Mouse (Mus musculus): ENCODE measurements around the gene Vav2. TPM values are rescaled to one million over a fixed set of nuclear protein-coding genes. Genes with fewer than 3 reads are reported as not detected.

Gene Vav2
- polyA plus RNA-seq, 1 experiment from 2014 or later: 13.9 TPM

DNA sequence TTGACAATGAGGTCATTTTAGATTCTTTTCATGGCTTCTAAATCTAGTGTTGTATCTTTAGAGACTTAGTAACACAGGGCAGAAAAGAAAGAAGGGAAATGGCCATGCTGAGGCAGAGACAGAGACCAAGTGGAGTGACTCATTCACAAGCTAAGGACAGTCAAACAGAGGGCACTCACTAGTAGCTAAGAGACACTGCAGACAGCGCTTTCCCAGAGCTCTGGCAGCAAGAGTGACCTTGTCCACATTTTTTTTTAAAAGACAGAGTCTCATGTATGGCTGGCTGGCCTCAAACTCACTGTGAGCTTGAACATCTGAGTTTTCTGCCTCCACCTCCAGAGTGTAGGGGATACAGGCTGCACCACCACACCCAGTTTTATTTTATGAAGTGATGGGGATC is 11.0 kb upstream of the Vav2 start:
- peaks cover 4% of the 10 kb centered on the region for H3K4me1 ChIP-seq
- WGBS: 60% methylated on average over 1 of the region's 1 CpGs

DNA sequence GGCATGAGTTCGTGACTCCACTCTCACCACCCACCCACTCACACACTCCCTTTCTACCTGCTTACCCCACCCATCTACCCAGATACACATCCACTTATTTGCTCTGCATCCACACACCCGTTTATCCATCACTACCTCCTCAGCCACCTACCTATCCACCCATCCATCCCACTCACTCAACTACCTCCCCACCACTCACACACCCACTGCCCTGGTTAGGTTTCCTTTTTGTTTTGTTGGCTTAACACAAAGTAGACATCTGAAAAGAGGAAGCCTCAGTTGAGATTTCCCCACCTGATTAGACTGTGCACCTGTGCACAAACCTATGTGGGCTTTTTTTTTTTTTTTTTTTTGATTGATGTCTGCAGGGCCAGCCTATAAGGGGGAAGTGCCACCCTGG is 5.8 kb upstream of the Vav2 start:
- Histone ChIP-seq H3K27me3 (replicated peaks) (no peaks in the 10 kb centered on the region), H3K36me3 (replicated peaks) (no peaks in the 10 kb centered on the region), H3K4me1 (peaks cover 5% of the 10 kb centered on the region), H3K4me3 (no peak overlapping the region), H3K9ac (no peak overlapping the region), H3K9me3 (no peaks in the 10 kb centered on the region), H3K27ac (no peak overlapping the region), H3K4me2 (no peak overlapping the region)
- ATAC-seq (replicated peaks): no peak
- 83% methylated on average over 2 of the region's 2 CpGs for WGBS

More for the DNA sequence above, 11.0 kb upstream of the Vav2 start:
- no peak for ATAC-seq (replicated peaks)
- H3K9ac ChIP-seq: no peak overlapping the region
- no peak overlapping the region for H3K27ac ChIP-seq
- H3K27me3 ChIP-seq (replicated peaks): no peaks in the 10 kb centered on the region
- no peaks in the 10 kb centered on the region for H3K9me3 ChIP-seq
- H3K4me2 ChIP-seq: no peak overlapping the region
- H3K36me3 ChIP-seq (replicated peaks): no peaks in the 10 kb centered on the region
- no peak overlapping the region for H3K4me3 ChIP-seq

DNA sequence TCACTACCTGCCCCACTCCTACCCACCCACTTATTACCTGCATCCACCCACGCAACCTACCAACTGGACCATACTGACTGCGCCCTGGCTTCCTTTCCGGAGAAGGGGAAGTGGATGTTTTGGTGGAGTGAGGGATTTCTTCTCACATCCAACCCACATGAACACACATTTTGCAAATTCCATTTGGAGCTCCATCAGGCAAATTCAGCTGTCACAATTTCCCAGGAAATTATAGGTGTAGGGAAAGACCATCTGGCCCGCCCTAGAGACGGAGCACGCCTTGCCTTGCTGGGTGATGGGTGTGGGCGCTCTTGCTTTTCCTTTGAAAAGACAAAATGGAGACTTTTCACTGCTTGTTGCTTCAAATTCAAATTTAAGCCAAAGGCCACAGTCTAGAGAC is 3.8 kb upstream of the Vav2 start:
- Histone ChIP-seq H3K4me2 (no peak overlapping the region), H3K4me1 (peaks cover 14% of the 10 kb centered on the region), H3K27ac (no peak overlapping the region), H3K36me3 (replicated peaks) (no peaks in the 10 kb centered on the region), H3K4me3 (no peak overlapping the region), H3K27me3 (replicated peaks) (no peaks in the 10 kb centered on the region), H3K9ac (no peak overlapping the region), H3K9me3 (no peaks in the 10 kb centered on the region)
- ATAC-seq (replicated peaks): no peak
- 92% methylated on average over 7 of the region's 7 CpGs for WGBS

DNA sequence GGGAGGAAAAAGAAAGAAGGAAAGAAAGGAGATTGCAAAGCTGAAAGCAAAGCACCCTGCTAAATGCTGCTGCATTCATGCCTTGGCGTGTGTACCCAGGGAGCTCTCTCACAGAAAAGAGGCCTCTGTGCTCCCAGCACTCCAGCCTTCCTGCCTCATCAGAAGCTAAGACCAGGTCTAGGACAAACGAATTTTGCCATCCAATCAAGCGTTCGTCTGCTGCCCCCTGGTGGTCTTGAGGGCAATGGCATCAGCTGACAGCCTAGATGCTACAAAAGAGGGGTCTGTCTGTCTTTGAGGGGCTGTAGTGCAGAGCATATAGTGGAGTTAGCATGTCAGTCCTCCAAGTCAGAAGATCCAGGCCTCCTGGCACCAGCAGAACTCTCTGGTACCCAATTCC is 1.2 kb upstream of the Vav2 start:
- peaks cover 39% of the 10 kb centered on the region for H3K4me1 ChIP-seq
- no peaks in the 10 kb centered on the region for H3K27me3 ChIP-seq (replicated peaks)
- peak; percentile 29; the same call in 1 of the 2 replicates for ATAC-seq (replicated peaks)
- 0% methylated on average over 4 of the region's 4 CpGs for WGBS
- H3K36me3 ChIP-seq (replicated peaks): no peaks in the 10 kb centered on the region
- H3K27ac ChIP-seq: peak overlapping the region; percentile 48; the same call in 1 of the 2 replicates
- H3K4me2 ChIP-seq: no peak overlapping the region
- H3K9ac ChIP-seq: no peak overlapping the region
- H3K9me3 ChIP-seq: no peaks in the 10 kb centered on the region
- H3K4me3 ChIP-seq: no peak overlapping the region

DNA sequence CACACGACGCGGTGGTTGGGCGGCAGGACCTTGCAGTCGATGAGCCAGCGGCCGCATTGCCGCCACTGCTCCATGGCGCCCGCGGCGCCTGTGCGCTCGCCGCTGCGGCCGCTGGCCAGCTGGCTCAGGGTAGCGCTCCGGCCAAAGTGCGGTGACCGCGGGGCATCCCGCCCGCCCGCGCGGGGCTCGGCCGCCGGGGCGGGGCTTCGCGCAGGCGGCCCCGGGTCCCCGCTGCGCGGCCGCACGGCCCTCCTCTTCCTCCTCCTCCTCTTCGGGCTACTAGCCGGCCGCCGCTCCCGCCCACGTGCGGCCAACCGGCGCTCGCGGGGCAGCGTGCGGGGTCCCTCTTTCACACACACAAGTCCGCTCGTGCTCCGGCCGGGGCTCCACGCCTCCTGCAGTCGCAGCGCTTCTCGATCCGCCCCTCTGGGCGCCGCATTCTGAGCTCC is 403 bp downstream of the Vav2 start:
- H3K27ac ChIP-seq: peak overlapping the region; percentile 69
- peak overlapping the region; percentile 52 for H3K4me3 ChIP-seq
- WGBS: under 1% methylated on average over 53 of the region's 64 CpGs
- H3K4me1 ChIP-seq: peaks cover 54% of the 10 kb centered on the region
- peak; percentile 4; the same call in 1 of the 2 replicates for ATAC-seq (replicated peaks)
- H3K9ac ChIP-seq: peak overlapping the region; percentile 60
- H3K4me2 ChIP-seq: peak overlapping the region; percentile 95
- no peaks in the 10 kb centered on the region for H3K36me3 ChIP-seq (replicated peaks)
- H3K27me3 ChIP-seq (replicated peaks): no peaks in the 10 kb centered on the region
- H3K9me3 ChIP-seq: no peaks in the 10 kb centered on the region

DNA sequence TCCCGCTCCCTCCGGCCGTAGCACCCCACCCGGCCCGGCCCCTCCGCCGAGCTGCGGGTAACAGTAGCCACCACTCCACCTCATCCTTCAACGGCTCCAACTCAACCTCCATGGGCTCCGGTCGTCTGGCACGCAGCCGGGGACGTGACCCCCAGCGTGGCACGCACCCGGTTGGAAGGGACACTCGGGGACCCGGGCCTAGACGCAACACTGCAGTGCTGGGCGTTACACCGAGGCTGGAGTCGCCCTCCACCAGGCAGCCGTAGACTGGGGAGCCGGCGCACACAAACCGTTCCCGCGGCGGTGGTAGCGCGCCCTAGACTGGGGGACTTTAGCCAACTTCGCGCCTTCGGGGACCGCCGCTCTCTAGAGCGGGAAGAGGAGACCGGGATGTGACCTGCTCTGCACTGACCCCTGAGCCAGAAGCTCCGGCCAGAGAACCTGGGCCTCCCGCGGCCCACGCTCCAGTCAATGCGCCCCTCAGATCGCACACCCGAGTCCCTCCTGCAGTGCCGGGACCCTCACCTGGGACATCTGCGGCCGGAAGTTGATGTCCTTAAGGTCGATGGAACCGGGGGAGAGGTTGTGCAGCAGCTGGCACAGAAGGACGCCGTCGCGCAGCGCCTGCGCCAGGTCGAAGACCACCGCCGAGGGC is 955 bp downstream of the Vav2 start:
- peak overlapping the region; percentile 95 for H3K4me2 ChIP-seq
- H3K27ac ChIP-seq: peak overlapping the region; percentile 69
- WGBS: under 1% methylated on average over 60 of the region's 60 CpGs
- peak overlapping the region; percentile 60 for H3K9ac ChIP-seq
- no peaks in the 10 kb centered on the region for H3K9me3 ChIP-seq
- peaks cover 60% of the 10 kb centered on the region for H3K4me1 ChIP-seq
- no peaks in the 10 kb centered on the region for H3K36me3 ChIP-seq (replicated peaks)
- ATAC-seq (replicated peaks): 0 out of 2 replicates have a peak, but pooled peaks have one; percentile 6
- no peaks in the 10 kb centered on the region for H3K27me3 ChIP-seq (replicated peaks)
- peak overlapping the region; percentile 52 for H3K4me3 ChIP-seq

DNA sequence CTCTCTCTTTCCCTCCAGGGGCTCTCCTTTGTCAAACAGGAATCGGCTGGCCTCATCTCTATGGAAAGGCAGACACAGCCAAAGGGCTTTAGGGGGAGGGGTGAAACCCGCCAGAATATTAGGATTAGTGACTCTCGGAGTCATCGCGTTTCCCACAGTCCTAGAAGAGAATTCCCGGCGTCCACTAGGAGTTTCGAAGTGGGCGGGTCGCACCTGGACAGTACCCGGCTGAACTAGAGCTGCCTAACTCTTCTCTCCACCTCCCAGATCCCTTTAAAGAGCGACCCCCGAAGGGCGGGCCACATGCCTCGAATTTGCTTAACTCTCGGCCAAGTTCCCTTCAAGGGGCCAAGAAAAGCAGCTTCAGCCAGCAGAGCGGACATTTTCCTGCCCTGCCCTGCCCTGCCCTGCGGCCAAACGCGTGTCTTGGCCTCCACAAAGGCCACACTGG is 1.6 kb downstream of the Vav2 start:
- peak overlapping the region; percentile 52 for H3K4me3 ChIP-seq
- no peaks in the 10 kb centered on the region for H3K9me3 ChIP-seq
- H3K27ac ChIP-seq: peak overlapping the region; percentile 69; the same call in 1 of the 2 replicates
- ATAC-seq (replicated peaks): no peak
- peak overlapping the region; percentile 95 for H3K4me2 ChIP-seq
- under 1% methylated on average over 20 of the region's 20 CpGs for WGBS
- peak overlapping the region; percentile 60 for H3K9ac ChIP-seq
- peaks cover 61% of the 10 kb centered on the region for H3K4me1 ChIP-seq
- H3K36me3 ChIP-seq (replicated peaks): no peaks in the 10 kb centered on the region
- no peaks in the 10 kb centered on the region for H3K27me3 ChIP-seq (replicated peaks)

DNA sequence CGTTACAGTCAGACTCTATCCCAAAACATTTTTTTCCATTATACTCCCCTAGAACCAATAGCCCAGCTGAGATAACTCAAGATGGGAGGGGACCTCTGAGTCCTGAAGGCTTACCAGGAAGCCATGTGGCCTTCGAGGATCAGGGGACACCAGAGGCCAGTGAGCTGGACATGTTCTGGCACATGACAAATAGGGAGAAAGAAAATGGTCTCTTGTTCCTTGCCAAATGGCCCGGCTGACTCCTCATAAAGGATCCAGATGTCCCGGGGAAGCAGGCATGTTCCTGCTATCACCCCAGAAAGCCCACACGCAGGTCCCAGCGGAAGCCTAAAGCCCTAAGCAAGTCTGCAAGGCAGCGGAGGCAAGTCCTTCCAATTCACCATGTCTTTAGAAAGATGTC is 3.2 kb downstream of the Vav2 start:
- no peak for ATAC-seq (replicated peaks)
- H3K9me3 ChIP-seq: no peaks in the 10 kb centered on the region
- no peak overlapping the region for H3K9ac ChIP-seq
- H3K27ac ChIP-seq: no peak overlapping the region
- no peaks in the 10 kb centered on the region for H3K27me3 ChIP-seq (replicated peaks)
- H3K36me3 ChIP-seq (replicated peaks): no peaks in the 10 kb centered on the region
- H3K4me3 ChIP-seq: no peak overlapping the region
- peak overlapping the region; percentile 95 for H3K4me2 ChIP-seq
- 73% methylated on average over 7 of the region's 7 CpGs for WGBS
- peaks cover 67% of the 10 kb centered on the region for H3K4me1 ChIP-seq

DNA sequence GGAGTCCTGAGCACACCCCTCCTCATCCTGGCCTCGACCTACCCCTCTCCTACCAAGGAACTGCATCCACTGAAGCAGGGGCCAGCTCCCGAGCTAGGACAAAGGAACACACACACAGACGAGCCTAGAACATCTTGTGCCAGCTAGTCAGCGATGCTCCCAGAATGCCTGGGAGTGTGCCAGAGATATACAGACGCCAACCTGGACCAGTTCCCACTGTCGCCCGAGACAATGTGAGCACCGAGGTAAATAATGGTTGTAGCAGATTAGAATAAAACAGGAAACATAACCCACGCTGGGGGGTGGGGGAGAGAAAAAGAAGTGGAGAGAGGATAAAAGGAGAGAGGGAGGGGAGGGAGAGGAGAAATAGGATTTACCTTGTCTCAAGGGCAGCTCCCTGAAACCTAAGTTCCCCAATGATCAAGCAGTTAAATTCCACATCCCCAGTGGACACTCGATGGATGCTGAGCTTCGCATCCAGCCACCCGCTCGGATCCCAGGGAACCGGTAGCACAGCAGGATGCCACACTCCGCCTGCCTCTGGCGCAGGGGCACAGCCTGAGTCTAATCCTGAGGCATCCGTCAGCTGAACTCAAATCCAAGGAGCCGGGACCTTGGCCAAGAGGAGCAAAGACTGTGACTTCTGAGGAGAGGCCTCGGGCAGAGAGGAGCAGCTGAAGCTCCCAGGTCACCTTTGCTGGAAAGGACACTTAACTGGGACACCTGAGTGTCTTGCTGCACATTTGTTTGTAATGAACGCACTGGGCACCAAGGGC is 5.4 kb downstream of the Vav2 start:
- no peak overlapping the region for H3K9ac ChIP-seq
- peak overlapping the region; percentile 20; the same call in 1 of the 2 replicates for H3K4me2 ChIP-seq
- no peak overlapping the region for H3K4me3 ChIP-seq
- WGBS: 41% methylated on average over 20 of the region's 20 CpGs
- H3K27ac ChIP-seq: peak overlapping the region; percentile 64
- no peaks in the 10 kb centered on the region for H3K9me3 ChIP-seq
- no peaks in the 10 kb centered on the region for H3K36me3 ChIP-seq (replicated peaks)
- peaks cover 66% of the 10 kb centered on the region for H3K4me1 ChIP-seq
- H3K27me3 ChIP-seq (replicated peaks): no peaks in the 10 kb centered on the region
- no peak for ATAC-seq (replicated peaks)

DNA sequence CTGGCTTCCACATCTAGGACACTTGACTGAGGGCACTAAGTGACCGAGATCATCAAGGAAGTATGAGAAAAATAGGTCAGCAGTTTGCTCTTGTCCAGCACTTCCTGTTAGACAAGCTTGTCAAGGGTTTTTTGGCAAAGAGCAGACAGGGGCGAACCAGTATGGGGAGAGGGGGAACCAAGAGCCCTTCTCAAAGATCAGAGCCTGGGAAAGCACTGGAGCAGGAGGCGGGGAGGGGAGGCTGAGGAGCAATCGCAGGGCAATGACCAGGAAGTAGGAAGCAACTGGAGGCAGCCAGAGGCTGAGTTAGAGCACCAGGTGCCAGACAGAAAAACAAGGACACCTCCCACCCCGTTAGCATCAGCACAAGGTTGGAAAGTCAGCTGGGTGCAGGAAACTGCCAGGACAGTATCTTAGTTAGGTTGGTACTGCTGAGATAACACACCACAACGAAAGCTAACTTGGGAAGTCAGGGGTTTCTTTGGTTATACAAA is 8.2 kb downstream of the Vav2 start:
- no peak for ATAC-seq (replicated peaks)
- Histone ChIP-seq H3K27me3 (replicated peaks) (no peaks in the 10 kb centered on the region), H3K36me3 (replicated peaks) (no peaks in the 10 kb centered on the region), H3K9ac (no peak overlapping the region), H3K9me3 (no peaks in the 10 kb centered on the region), H3K4me2 (no peak overlapping the region), H3K27ac (no peak overlapping the region), H3K4me3 (no peak overlapping the region), H3K4me1 (peaks cover 70% of the 10 kb centered on the region)
- WGBS: 55% methylated on average over 6 of the region's 6 CpGs

DNA sequence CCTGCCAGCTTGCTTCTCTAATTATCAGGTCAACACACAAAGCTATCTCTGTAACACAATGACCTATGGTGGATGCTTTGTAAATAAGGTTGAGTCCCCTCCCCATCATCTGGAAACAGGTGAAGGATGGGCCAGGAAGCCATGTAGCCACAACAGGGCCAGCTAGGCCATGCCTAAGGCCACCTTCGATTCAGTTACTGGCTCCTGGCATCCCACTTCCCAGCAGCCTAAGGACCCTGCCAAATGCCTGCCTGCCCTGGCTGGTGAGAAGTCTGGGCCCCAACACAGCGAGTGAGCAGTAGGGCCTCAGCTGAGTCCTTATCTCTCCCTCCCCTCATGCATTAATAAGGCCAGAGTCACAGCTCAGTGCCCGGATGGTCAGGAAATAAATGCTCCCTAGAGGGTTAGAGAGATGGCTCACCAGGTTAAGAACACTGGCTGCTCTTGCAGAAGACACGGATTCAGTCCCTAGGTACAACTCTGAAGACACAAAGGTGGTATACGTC is 9.1 kb downstream of the Vav2 start:
- H3K27me3 ChIP-seq (replicated peaks): no peaks in the 10 kb centered on the region
- H3K4me1 ChIP-seq: peaks cover 65% of the 10 kb centered on the region
- no peak overlapping the region for H3K4me3 ChIP-seq
- ATAC-seq (replicated peaks): no peak
- 51% methylated on average over 5 of the region's 5 CpGs for WGBS
- H3K9ac ChIP-seq: no peak overlapping the region
- no peak overlapping the region for H3K27ac ChIP-seq
- H3K4me2 ChIP-seq: no peak overlapping the region
- no peaks in the 10 kb centered on the region for H3K36me3 ChIP-seq (replicated peaks)
- no peaks in the 10 kb centered on the region for H3K9me3 ChIP-seq

DNA sequence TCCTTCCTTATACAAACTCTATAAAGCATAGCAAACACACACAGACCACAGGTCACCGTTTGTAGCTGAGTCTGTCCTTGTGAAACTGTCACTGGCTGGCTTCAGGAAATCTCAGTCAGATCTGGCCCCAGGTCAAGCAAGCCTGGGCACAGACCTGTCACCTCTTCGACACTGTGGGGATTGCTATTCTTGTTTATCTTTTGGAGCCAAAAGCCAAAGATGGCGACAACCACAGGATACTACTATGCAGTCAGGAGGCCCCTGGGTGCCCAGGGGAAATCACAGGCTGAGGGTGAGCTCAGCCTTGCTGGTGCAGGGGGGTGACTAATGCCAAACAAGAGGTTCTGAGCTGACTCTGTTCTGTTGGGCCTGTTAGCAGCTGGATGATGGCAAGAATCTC is 10.4 kb downstream of the Vav2 start:
- no peak overlapping the region for H3K9ac ChIP-seq
- H3K4me1 ChIP-seq: peaks cover 66% of the 10 kb centered on the region
- no peaks in the 10 kb centered on the region for H3K36me3 ChIP-seq (replicated peaks)
- no peak overlapping the region for H3K4me3 ChIP-seq
- 52% methylated on average over 3 of the region's 3 CpGs for WGBS
- no peaks in the 10 kb centered on the region for H3K27me3 ChIP-seq (replicated peaks)
- no peak for ATAC-seq (replicated peaks)
- H3K4me2 ChIP-seq: no peak overlapping the region
- H3K9me3 ChIP-seq: no peaks in the 10 kb centered on the region
- H3K27ac ChIP-seq: no peak overlapping the region

Data from midbrain, embryonic 15.5 days (tissue).